In genomic region chr3:116399349-116400090, GRCm38 (mm10) we compare ENCODE assay signal across 12 mouse cellular contexts. TPM values are rescaled to one million over a fixed set of nuclear protein-coding genes. Genes with fewer than 3 reads are reported as not detected.
DNase-seq lines count a peak whose midpoint lies in the region; ATAC-seq and TF ChIP-seq lines count a peak whose summit lies in the region.
"Had no signal": no experiment of that assay in that cellular context is flagged by ENCODE, and none has a peak within 500 bp of the region (broad histone marks: within the 10 kb centered on the region; RNA-seq: fewer than 3 reads in every experiment).

No protein-coding gene starts in this region.

- no peak overlapping the region for H3K9ac ChIP-seq in kidney, embryonic 15.5 days
- no peak overlapping the region; the same call in 1 of the 2 replicates for H3K9ac ChIP-seq in embryonic facial prominence, embryonic 11.5 days (replicated peaks; ENCODE audit: low read length)
- no peak overlapping the region for H3K9ac ChIP-seq in hindbrain, embryonic 13.5 days
- no peak overlapping the region for H3K9ac ChIP-seq in midbrain, postnatal 0 days (replicated peaks; ENCODE audit: low read length, poor library complexity, severe bottlenecking)
- H3K9ac ChIP-seq: intestine, embryonic 15.5 days; liver, embryonic 15.5 days had no signal

- H3K27ac ChIP-seq in kidney, embryonic 15.5 days = 0 out of 2 replicates have a peak overlapping the region, but pooled peaks have one; percentile 9
- no peak overlapping the region for H3K27ac ChIP-seq in embryonic facial prominence, embryonic 11.5 days (replicated peaks; ENCODE audit: low read depth, low read length)
- H3K27ac ChIP-seq in hindbrain, embryonic 13.5 days = 0 out of 2 replicates have a peak overlapping the region, but pooled peaks have one; percentile 35
- no peak overlapping the region for H3K27ac ChIP-seq in midbrain, postnatal 0 days (ENCODE audit: low read depth, low read length)
- H3K27ac ChIP-seq: intestine, embryonic 15.5 days; liver, embryonic 15.5 days had no signal

- H3K9me3 ChIP-seq in kidney, embryonic 15.5 days (replicated peaks) = no peaks in the 10 kb centered on the region
- H3K9me3 ChIP-seq in embryonic facial prominence, embryonic 11.5 days (replicated peaks; ENCODE audit: control insufficient read depth, low read length) = no peaks in the 10 kb centered on the region
- H3K9me3 ChIP-seq in hindbrain, embryonic 13.5 days = no peaks in the 10 kb centered on the region
- no peaks in the 10 kb centered on the region for H3K9me3 ChIP-seq in midbrain, postnatal 0 days (ENCODE audit: low read length)
- H3K9me3 ChIP-seq: intestine, embryonic 15.5 days; liver, embryonic 15.5 days; megakaryocyte, embryonic 14.5 days had no signal

- 0 out of 2 replicates have a peak, but pooled peaks have one; percentile 34 for ATAC-seq in kidney, embryonic 15.5 days (replicated peaks; ENCODE audit: low FRiP score)
- ATAC-seq in embryonic facial prominence, embryonic 11.5 days (replicated peaks; ENCODE audit: insufficient number of reproducible peaks, low FRiP score, low TSS enrichment, low read depth) = peak; percentile 70
- ATAC-seq in hindbrain, embryonic 13.5 days (ENCODE audit: low FRiP score) = no peak
- no peak for ATAC-seq in midbrain, postnatal 0 days (ENCODE audit: low FRiP score)
- ATAC-seq: intestine, embryonic 15.5 days had no signal

- H3K36me3 ChIP-seq in kidney, embryonic 15.5 days = peaks cover 9% of the 10 kb centered on the region; the same call in 1 of the 2 replicates
- no peaks in the 10 kb centered on the region for H3K36me3 ChIP-seq in embryonic facial prominence, embryonic 11.5 days (replicated peaks; ENCODE audit: control insufficient read depth, insufficient read depth, low read depth, low read length)
- no peaks in the 10 kb centered on the region for H3K36me3 ChIP-seq in hindbrain, embryonic 13.5 days
- H3K36me3 ChIP-seq in midbrain, postnatal 0 days (ENCODE audit: insufficient read depth, low read length) = no peaks in the 10 kb centered on the region
- H3K36me3 ChIP-seq: intestine, embryonic 15.5 days; liver, embryonic 15.5 days had no signal

- H3K4me3 ChIP-seq in kidney, embryonic 15.5 days (replicated peaks) = no peak overlapping the region
- H3K4me3 ChIP-seq in embryonic facial prominence, embryonic 11.5 days (ENCODE audit: low read depth, low read length) = no peak overlapping the region
- no peak overlapping the region for H3K4me3 ChIP-seq in hindbrain, embryonic 13.5 days
- no peak overlapping the region for H3K4me3 ChIP-seq in midbrain, postnatal 0 days (ENCODE audit: low read depth, low read length)
- H3K4me3 ChIP-seq: intestine, embryonic 15.5 days; liver, embryonic 15.5 days; megakaryocyte, embryonic 14.5 days had no signal

- peaks cover 37% of the 10 kb centered on the region for H3K4me1 ChIP-seq in kidney, embryonic 15.5 days
- no peaks in the 10 kb centered on the region for H3K4me1 ChIP-seq in embryonic facial prominence, embryonic 11.5 days (ENCODE audit: control insufficient read depth, insufficient read depth, low read length)
- peaks cover 19% of the 10 kb centered on the region for H3K4me1 ChIP-seq in hindbrain, embryonic 13.5 days (replicated peaks)
- no peaks in the 10 kb centered on the region for H3K4me1 ChIP-seq in midbrain, postnatal 0 days (ENCODE audit: insufficient read depth, low read length)

- no peak for DNase-seq in kidney, postnatal 10 days
- DNase-seq in embryonic facial prominence, embryonic 11.5 days (ENCODE audit: low spot score) = peak; percentile 50
- no peak for DNase-seq in midbrain, postnatal 0 days (ENCODE audit: low spot score)
- DNase-seq in layer of hippocampus, adult 8-10 months (ENCODE audit: low spot score in 2 of 2) = no peak
- no peak for DNase-seq in ovary, adult 18-20 months (ENCODE audit: low spot score)
- no peak for DNase-seq in heart, postnatal 10 days
- DNase-seq: retina, postnatal 1 day had no signal

- TF ChIP-seq CTCF in midbrain, postnatal 0 days (IDR thresholded peaks at IDR 0.05) = no peak

- no peaks in the 10 kb centered on the region for H3K27me3 ChIP-seq in kidney, embryonic 15.5 days
- no peaks in the 10 kb centered on the region for H3K27me3 ChIP-seq in embryonic facial prominence, embryonic 11.5 days (ENCODE audit: control insufficient read depth, insufficient read depth, low read length)
- no peaks in the 10 kb centered on the region for H3K27me3 ChIP-seq in hindbrain, embryonic 13.5 days
- no peaks in the 10 kb centered on the region for H3K27me3 ChIP-seq in midbrain, postnatal 0 days (ENCODE audit: insufficient read depth, low read length)
- H3K27me3 ChIP-seq: intestine, embryonic 15.5 days; liver, embryonic 15.5 days; megakaryocyte, embryonic 14.5 days had no signal

- 62% methylated on average over 22 of the region's 22 CpGs for WGBS in kidney, embryonic 15.5 days
- 62% methylated on average over 22 of the region's 22 CpGs for WGBS in embryonic facial prominence, embryonic 11.5 days
- WGBS in hindbrain, embryonic 13.5 days = 68% methylated on average over 22 of the region's 22 CpGs
- WGBS in midbrain, postnatal 0 days = 64% methylated on average over 22 of the region's 22 CpGs

- intact Hi-C loops in heart, postnatal 10 days (cut with DNase I) = no loop called here

- H3K4me2 ChIP-seq in kidney, embryonic 15.5 days = no peak overlapping the region
- peak overlapping the region; percentile 23 for H3K4me2 ChIP-seq in embryonic facial prominence, embryonic 11.5 days (ENCODE audit: low read depth, low read length)
- 0 out of 2 replicates have a peak overlapping the region, but pooled peaks have one; percentile 4 for H3K4me2 ChIP-seq in hindbrain, embryonic 13.5 days
- peak overlapping the region; percentile 18; the same call in 1 of the 2 replicates for H3K4me2 ChIP-seq in midbrain, postnatal 0 days (ENCODE audit: low read depth, low read length, poor library complexity, severe bottlenecking)
- H3K4me2 ChIP-seq: intestine, embryonic 15.5 days had no signal

RNA-seq across cellular contexts. Expression of gene Cdc14a, which starts 24.3 kb away (rescaled TPM):
- polyA plus RNA-seq in kidney, embryonic 15.5 days (2015; fragmentation: Nextera tagmentation; extraction: Ambion mirVana) = 13.6 and 14.7 TPM in 2 replicates
- polyA plus RNA-seq in embryonic facial prominence, embryonic 11.5 days (2014; fragmentation: Nextera tagmentation; extraction: Ambion mirVana) = 15.3 and 15.7 TPM in 2 replicates
- 6.8 and 7.0 TPM in 2 replicates for polyA plus RNA-seq in hindbrain, embryonic 13.5 days (2015; fragmentation: Nextera tagmentation; extraction: Ambion mirVana)
- total RNA-seq in midbrain, postnatal 0 days (2014; rRNA removed) = 3.1 and 3.2 TPM in 2 replicates
- polyA plus RNA-seq in midbrain, postnatal 0 days (2015; fragmentation: Nextera tagmentation; extraction: Ambion mirVana) = 1.6 and 2.2 TPM in 2 replicates
- 10 to 100 TPM in 1 of 4 experiments, 1 to 10 TPM in 3; 6.2 to 10.8 (median 7.4) TPM for total RNA-seq in layer of hippocampus, adult 8-10 months (2022)
- 1 to 10 TPM; 5.2 to 6.5 TPM for total RNA-seq in heart, postnatal 10 days (2021)

Comparison
In these comparisons a context has a peak if more than half of its experiments do, and no peak if none do; other contexts are left out.
1. ATAC-seq: peak in kidney, embryonic 15.5 days (single experiment) and embryonic facial prominence, embryonic 11.5 days (single experiment); none in hindbrain, embryonic 13.5 days (single experiment) and midbrain, postnatal 0 days (single experiment).
2. H3K27ac ChIP-seq: peak in kidney, embryonic 15.5 days (single experiment) and hindbrain, embryonic 13.5 days (single experiment); none in embryonic facial prominence, embryonic 11.5 days (single experiment) and midbrain, postnatal 0 days (single experiment).